Mouse (Mus musculus): ENCODE measurements around the gene Olfm1.

DNA sequence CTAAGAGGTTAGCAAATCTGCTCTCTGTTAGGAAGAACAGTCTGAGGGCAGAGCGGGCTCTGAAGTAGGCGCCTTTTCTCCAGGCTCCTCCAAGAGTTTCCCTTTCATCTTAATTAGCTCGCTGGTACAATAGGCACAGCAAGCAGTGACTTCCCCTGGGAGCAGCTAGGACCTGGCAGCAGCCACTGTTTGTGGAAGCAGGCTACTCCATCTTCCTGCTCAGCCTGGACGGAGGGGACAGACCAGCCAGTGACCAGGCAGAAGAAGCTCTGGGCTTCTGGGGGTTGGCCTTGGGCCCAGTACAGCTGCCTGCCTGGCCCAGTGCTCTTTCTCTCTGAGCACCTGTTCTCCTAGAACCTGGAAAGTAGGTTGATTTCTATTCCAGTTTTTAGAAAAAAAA lies 77.8 kb downstream of the Olfm1 start:
- TF ChIP-seq JUND (IDR thresholded peaks at IDR 0.05; ENCODE audit: low read depth, low read length) (no peak), POLR2A (IDR thresholded peaks at IDR 0.05; ENCODE audit: control insufficient read depth in 1 of 2, insufficient read depth in 1 of 2, low read depth in 1 of 2, low read length in 2 of 2, poor library complexity in 1 of 2) (no peak), NELFE (IDR thresholded peaks at IDR 0.05; ENCODE audit: low read depth, low read length) (no peak), ZNF384 (IDR thresholded peaks at IDR 0.05; ENCODE audit: low read depth, low read length) (no peak), E2F4 (IDR thresholded peaks at IDR 0.05; ENCODE audit: borderline replicate concordance, low read depth, low read length) (no peak), SMC3 (IDR thresholded peaks at IDR 0.05; ENCODE audit: low read depth, low read length) (no peak)
